Mouse (Mus musculus): ENCODE data around the gene Tm4sf20. TPM values are rescaled to one million over a fixed set of nuclear protein-coding genes. Genes with fewer than 3 reads are reported as not detected.
A peak's percentile ranks its signal among the peaks of the same experiment; 100 is the strongest.

Gene Tm4sf20
- polyA plus RNA-seq, 1 experiment from 2014 or later = 0.11 TPM

- Histone ChIP-seq H3K27me3 (no peaks in the 10 kb centered on the region), H3K9me3 (no peaks in the 10 kb centered on the region), H3K27ac (no peak overlapping the region), H3K9ac (replicated peaks) (no peak overlapping the region), H3K4me3 (replicated peaks) (no peak overlapping the region), H3K4me1 (replicated peaks) (no peaks in the 10 kb centered on the region), H3K36me3 (peaks cover 67% of the 10 kb centered on the region), H3K4me2 (replicated peaks) (no peak overlapping the region)
- no peak for ATAC-seq
- 93% methylated on average over 1 of the region's 1 CpGs for WGBS
Observed at GRCm38 (mm10) chr1:82738066-82738465, 30.2 kb downstream of the Tm4sf20 start.

DNA sequence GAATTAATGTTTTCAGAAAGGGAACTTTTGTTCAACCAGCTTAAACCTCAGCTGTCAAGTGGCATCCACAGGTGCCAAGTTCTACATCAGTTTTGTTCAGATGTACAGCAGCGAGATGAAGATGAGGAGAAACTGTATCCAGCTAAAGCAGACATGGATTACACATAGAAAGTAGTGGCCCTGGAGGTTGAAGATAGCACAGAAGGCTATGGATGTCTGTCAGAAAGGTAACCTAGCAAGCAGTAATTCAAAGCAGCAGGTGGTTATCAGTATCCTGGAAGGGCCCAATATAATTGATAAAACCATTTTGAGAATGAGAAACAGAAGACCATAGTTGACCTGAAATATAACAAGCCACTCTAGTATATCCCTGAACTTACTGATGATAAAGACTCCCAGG lies 34.9 kb downstream of the Tm4sf20 start:
- no peak overlapping the region for H3K4me3 ChIP-seq (replicated peaks)
- no peak overlapping the region for H3K27ac ChIP-seq
- H3K36me3 ChIP-seq = peaks cover 87% of the 10 kb centered on the region
- H3K4me2 ChIP-seq (replicated peaks) = no peak overlapping the region
- no peaks in the 10 kb centered on the region for H3K4me1 ChIP-seq (replicated peaks)
- no peak for ATAC-seq
- H3K9ac ChIP-seq (replicated peaks) = no peak overlapping the region
- no peaks in the 10 kb centered on the region for H3K9me3 ChIP-seq
- no peaks in the 10 kb centered on the region for H3K27me3 ChIP-seq
- WGBS = 93% methylated on average over 1 of the region's 1 CpGs

DNA sequence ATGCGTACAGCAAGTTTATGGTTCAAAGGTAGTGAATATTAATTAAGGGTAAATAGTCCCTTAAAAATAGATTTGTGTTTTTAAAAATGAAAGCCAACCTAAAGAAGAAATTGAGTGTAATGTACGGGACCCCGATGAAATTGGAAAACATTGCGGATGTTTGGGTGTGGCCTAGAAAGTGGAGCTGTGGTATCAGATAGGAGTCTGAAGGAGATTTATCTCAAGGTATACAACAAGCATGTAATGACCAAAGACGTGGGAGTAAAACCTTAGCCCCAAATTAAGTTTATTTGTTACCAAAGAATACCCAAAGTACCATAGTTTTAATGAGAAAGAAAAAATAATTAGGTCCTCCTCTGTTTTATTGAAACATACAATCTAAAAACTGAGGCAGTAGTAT lies 41.8 kb downstream of the Tm4sf20 start:
- H3K9ac ChIP-seq (replicated peaks) = no peak overlapping the region; the same call in 1 of the 2 replicates
- H3K4me3 ChIP-seq (replicated peaks) = no peak overlapping the region
- H3K4me1 ChIP-seq (replicated peaks) = peaks cover 12% of the 10 kb centered on the region
- H3K27ac ChIP-seq = no peak overlapping the region
- peaks cover 15% of the 10 kb centered on the region for H3K27me3 ChIP-seq
- no peak for ATAC-seq
- WGBS = 95% methylated on average over 5 of the region's 5 CpGs
- no peak overlapping the region; the same call in 1 of the 2 replicates for H3K4me2 ChIP-seq (replicated peaks)
- no peaks in the 10 kb centered on the region for H3K9me3 ChIP-seq
- H3K36me3 ChIP-seq = peaks cover 27% of the 10 kb centered on the region

DNA sequence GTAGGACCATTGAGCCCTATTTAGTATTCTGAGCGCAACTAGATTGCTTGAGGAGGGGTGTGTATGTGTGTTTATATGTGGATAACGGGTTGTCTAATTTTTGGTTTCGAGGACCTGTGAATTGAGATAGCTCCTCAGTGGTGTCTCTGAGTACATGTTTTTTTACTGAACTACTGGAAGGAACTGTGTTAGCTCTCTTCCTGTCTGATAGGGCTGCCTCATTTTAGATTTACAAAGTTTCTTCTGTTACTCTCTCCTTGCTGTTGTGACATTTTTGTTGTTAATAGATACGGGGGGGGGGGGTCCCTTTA lies 42.4 kb downstream of the Tm4sf20 start:
- peak overlapping the region; percentile 95 for H3K9ac ChIP-seq (replicated peaks)
- ATAC-seq = no peak
- 53% methylated on average over 4 of the region's 4 CpGs for WGBS
- H3K4me3 ChIP-seq (replicated peaks) = peak overlapping the region; percentile 82
- peak overlapping the region; percentile 75 for H3K4me2 ChIP-seq (replicated peaks)
- H3K27me3 ChIP-seq = peaks cover 22% of the 10 kb centered on the region
- H3K27ac ChIP-seq = no peak overlapping the region
- H3K36me3 ChIP-seq = peaks cover 20% of the 10 kb centered on the region
- peaks cover 12% of the 10 kb centered on the region for H3K4me1 ChIP-seq (replicated peaks)
- H3K9me3 ChIP-seq = no peaks in the 10 kb centered on the region

DNA sequence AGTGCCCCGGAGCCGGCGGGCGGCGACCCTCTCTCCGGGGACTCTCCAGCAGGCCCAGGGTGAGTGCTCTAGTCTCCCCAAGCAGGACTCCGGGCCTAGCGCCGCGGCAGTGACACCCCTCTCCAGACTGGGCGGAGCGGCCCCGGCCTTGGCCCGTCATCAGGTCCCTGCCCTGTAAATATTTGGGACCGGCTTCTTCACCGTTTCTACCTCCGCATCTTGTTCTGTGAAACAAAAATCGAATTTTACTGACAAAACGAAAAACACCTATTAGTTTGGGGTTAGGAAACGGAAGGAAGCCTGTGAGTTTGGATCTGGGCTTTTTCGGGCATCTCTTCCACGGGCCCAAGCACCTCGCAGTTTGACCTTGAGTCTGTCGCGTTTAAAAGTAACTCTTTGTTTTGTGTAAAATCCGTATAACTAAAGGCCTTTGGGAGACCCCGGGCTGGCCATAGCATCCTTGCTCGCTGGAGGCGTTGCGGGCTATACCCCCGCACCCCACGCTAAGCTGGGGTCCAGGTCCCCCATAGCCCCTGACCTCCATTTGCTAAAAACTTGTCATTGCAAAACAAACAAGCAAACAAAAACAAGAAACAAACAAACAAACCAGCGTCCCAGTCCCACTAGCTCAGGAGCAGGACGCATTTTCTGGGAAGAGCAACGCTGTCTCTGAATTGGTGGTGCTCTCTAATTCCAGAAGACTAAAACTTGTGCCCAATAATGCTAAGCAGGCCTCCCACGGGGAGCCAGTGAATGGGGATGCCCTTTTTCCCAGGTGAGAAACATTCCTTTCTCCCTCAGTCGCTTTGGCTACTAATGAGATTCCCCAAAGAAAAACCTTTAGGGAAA lies 43.0 kb downstream of the Tm4sf20 start:
- Histone ChIP-seq H3K9ac (replicated peaks) (peak overlapping the region; percentile 95), H3K27ac (peak overlapping the region; percentile 67), H3K4me3 (replicated peaks) (peak overlapping the region; percentile 82), H3K4me2 (replicated peaks) (peak overlapping the region; percentile 75), H3K36me3 (peaks cover 15% of the 10 kb centered on the region), H3K9me3 (no peaks in the 10 kb centered on the region), H3K4me1 (replicated peaks) (peaks cover 12% of the 10 kb centered on the region), H3K27me3 (peaks cover 27% of the 10 kb centered on the region)
- ATAC-seq = peak; percentile 99
- under 1% methylated on average over 37 of the region's 37 CpGs for WGBS

- Histone ChIP-seq H3K4me2 (replicated peaks) (peak within 1 kb of the TSS; percentile 75), H3K9ac (replicated peaks) (peak within 1 kb of the TSS; percentile 95), H3K4me3 (replicated peaks) (peak within 1 kb of the TSS; percentile 82), H3K27ac (peak within 1 kb of the TSS; percentile 67), H3K9me3 (no peaks in the 10 kb centered on the region), H3K36me3 (peaks cover 8% of the 10 kb centered on the region), H3K27me3 (peaks cover 33% of the 10 kb centered on the region), H3K4me1 (replicated peaks) (peaks cover 12% of the 10 kb centered on the region)
- 10% methylated on average over 38 of the region's 38 CpGs for WGBS
- peak; percentile 99 for ATAC-seq
Observed at GRCm38 (mm10) chr1:82724339-82725025, 43.8 kb downstream of the Tm4sf20 start, which contains the start of gene Mff. Gene Mff, plus strand, starts transcription at chr1:82724890.

DNA sequence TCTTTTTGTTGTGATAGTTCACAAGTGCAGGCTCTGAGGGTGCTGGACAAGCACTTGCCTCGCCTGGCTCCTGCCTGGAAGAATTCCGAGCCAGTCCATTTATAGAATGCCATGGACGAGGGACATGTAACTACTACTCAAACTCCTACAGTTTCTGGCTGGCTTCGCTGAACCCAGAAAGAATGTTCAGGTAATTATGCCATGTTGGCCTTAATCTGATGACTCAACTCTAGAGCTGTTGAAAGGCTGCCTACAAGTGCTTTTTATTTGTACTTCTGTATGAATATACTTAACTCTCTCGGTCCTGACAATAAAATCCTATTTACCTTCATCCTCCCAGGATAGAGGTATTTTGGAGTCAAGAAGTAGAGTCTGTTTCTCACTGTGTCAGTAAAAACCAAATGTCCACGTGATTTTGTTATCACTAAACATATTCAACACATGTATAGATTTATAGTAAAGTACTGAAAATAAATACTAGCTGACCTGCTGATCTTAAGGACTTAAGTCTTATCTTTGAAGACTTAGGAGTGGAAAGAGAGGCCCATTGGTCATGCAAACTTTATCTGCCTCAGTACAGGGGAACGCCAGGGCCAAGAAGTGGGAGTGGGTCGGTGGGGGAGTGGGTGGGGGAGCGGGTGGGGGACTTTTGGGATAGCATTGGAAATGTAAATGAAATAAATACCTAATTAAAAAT lies 50.3 kb downstream of the Tm4sf20 start:
- WGBS = 79% methylated on average over 9 of the region's 9 CpGs
- peaks cover 31% of the 10 kb centered on the region for H3K27me3 ChIP-seq
- no peak overlapping the region for H3K9ac ChIP-seq (replicated peaks)
- no peaks in the 10 kb centered on the region for H3K9me3 ChIP-seq
- no peaks in the 10 kb centered on the region for H3K4me1 ChIP-seq (replicated peaks)
- no peak overlapping the region for H3K27ac ChIP-seq
- H3K4me3 ChIP-seq (replicated peaks) = no peak overlapping the region
- H3K4me2 ChIP-seq (replicated peaks) = no peak overlapping the region
- no peak for ATAC-seq
- H3K36me3 ChIP-seq = no peaks in the 10 kb centered on the region

Other genes starting within 250 kb of the Tm4sf20 start
- gene Col4a4, start 181.6 kb downstream of the Tm4sf20 start, polyA plus RNA-seq (2015; fragmentation: Nextera tagmentation; extraction: Ambion mirVana) = 0.05 and 0.09 TPM in 2 replicates
- 0.09 and 0.14 TPM in 2 replicates for gene Col4a3, start 181.5 kb downstream of the Tm4sf20 start, polyA plus RNA-seq (2015; fragmentation: Nextera tagmentation; extraction: Ambion mirVana)
- gene Mff, start 43.6 kb downstream of the Tm4sf20 start, polyA plus RNA-seq (2015; fragmentation: Nextera tagmentation; extraction: Ambion mirVana) = 345 and 358 TPM in 2 replicates
- gene Gm47791, start 2.8 kb upstream of the Tm4sf20 start, polyA plus RNA-seq (2015; fragmentation: Nextera tagmentation; extraction: Ambion mirVana) = not detected in 2 replicates
- 26.5 and 31.0 TPM in 2 replicates for gene Agfg1, start 71.0 kb upstream of the Tm4sf20 start, polyA plus RNA-seq (2015; fragmentation: Nextera tagmentation; extraction: Ambion mirVana)
- 0.34 TPM in 1 of 2 replicates, not detected in the other for gene A030005L19Rik, start 144.9 kb upstream of the Tm4sf20 start, polyA plus RNA-seq (2015; fragmentation: Nextera tagmentation; extraction: Ambion mirVana)
- gene A030014E15Rik, start 156.5 kb upstream of the Tm4sf20 start, polyA plus RNA-seq (2015; fragmentation: Nextera tagmentation; extraction: Ambion mirVana) = not detected in 2 replicates
- not detected in 2 replicates for gene Gm6217, start 162.9 kb upstream of the Tm4sf20 start, polyA plus RNA-seq (2015; fragmentation: Nextera tagmentation; extraction: Ambion mirVana)
- gene A030003K21Rik, start 174.9 kb upstream of the Tm4sf20 start, polyA plus RNA-seq (2015; fragmentation: Nextera tagmentation; extraction: Ambion mirVana) = not detected in 2 replicates
- gene Gm7544, start 187.6 kb upstream of the Tm4sf20 start, polyA plus RNA-seq (2015; fragmentation: Nextera tagmentation; extraction: Ambion mirVana) = not detected in 2 replicates
- gene Gm47955, start 191.8 kb upstream of the Tm4sf20 start, polyA plus RNA-seq (2015; fragmentation: Nextera tagmentation; extraction: Ambion mirVana) = not detected in 2 replicates
- not detected in 2 replicates for gene Gm47959, start 232.1 kb upstream of the Tm4sf20 start, polyA plus RNA-seq (2015; fragmentation: Nextera tagmentation; extraction: Ambion mirVana)